Mouse (Mus musculus) G1E (cell line): ENCODE results near the gene Mvk. TPM values are rescaled to one million over a fixed set of nuclear protein-coding genes. Genes with fewer than 3 reads are reported as not detected.

Source experiments
- ATAC-seq: 2 replicates; pipeline ENCODE4 v1.8.0; 2016; ENCODE audit warnings: mild to moderate bottlenecking; ENCODE audit not compliant: insufficient number of reproducible peaks, poor library complexity, low FRiP score, severe bottlenecking; ENCODE audit errors: extremely low read depth
- DNase-seq: peaks from one replicate; pipeline ENCODE4 v3.0.0; 2012; ENCODE audit warnings: low spot score
- H3K27me3 ChIP-seq: 2 replicates; pipeline ENCODE4 v1.6.1; 2012; ENCODE audit warnings: mild to moderate bottlenecking, low read length, inconsistent platforms; ENCODE audit not compliant: insufficient read depth
- H3K36me3 ChIP-seq: replicated peaks from 2 replicates; pipeline ENCODE3; 2012; ENCODE audit warnings: mild to moderate bottlenecking, inconsistent platforms
- H3K4me1 ChIP-seq: 2 replicates; pipeline ENCODE4 v1.6.1; 2012; ENCODE audit warnings: low read depth, low read length, inconsistent platforms, mixed read lengths; ENCODE audit not compliant: insufficient read depth
- H3K4me3 ChIP-seq: 2 replicates; pipeline ENCODE4 v1.5.1; 2012; ENCODE audit warnings: low read depth, mild to moderate bottlenecking, inconsistent platforms, low read length, moderate library complexity, mixed read lengths
- H3K9me3 ChIP-seq: replicated peaks from 2 replicates; pipeline ENCODE4 v1.6.1; 2012; ENCODE audit warnings: inconsistent platforms
- CTCF ChIP-seq: IDR thresholded peaks from 2 replicates; pipeline ENCODE4 v1.5.1; 2012; ENCODE audit warnings: low read depth, low read length, inconsistent platforms, mixed read lengths
- GATA1 ChIP-seq: IDR thresholded peaks from 2 replicates; pipeline ENCODE4 v1.6.1; 2012; ENCODE audit warnings: borderline replicate concordance, low read length, inconsistent platforms, mixed read lengths
- GATA2 ChIP-seq: IDR thresholded peaks from 2 replicates; pipeline ENCODE4 v1.6.1; 2012; ENCODE audit warnings: low read depth, low read length, inconsistent platforms, borderline replicate concordance
- POLR2AphosphoS5 ChIP-seq: IDR thresholded peaks from 2 replicates; pipeline ENCODE4 v1.6.1; 2012; ENCODE audit warnings: low read depth, low read length, inconsistent platforms; ENCODE audit not compliant: insufficient replicate concordance
- TAL1 ChIP-seq: conservative IDR thresholded peaks from 2 replicates; pipeline ENCODE4 v1.6.1; 2012; ENCODE audit warnings: low read depth, low read length, inconsistent platforms, mixed read lengths
- polyA plus RNA-seq: library from polyadenylated mRNA; stranded (reverse); fragments of >175 nt; gene quantifications from 2 replicates; pipeline ENCODE4 v1.2.3, GENCODE M21; 2012
- total RNA-seq, 2 experiments: library from RNA; stranded (forward) in 1 of 2; stranded (reverse) in 1 of 2; fragments of 200-1000 nt in 1 of 2; fragments of >200 nt in 1 of 2; fragmentation: Nextera tagmentation in 1 of 2; gene quantifications; 2 replicates each; pipeline ENCODE4 v1.2.3; 2014 to 2017

Mvk gene
- total and polyA plus RNA-seq, 3 experiments: 6.4 to 32.6 (median 23.4) TPM

DNA sequence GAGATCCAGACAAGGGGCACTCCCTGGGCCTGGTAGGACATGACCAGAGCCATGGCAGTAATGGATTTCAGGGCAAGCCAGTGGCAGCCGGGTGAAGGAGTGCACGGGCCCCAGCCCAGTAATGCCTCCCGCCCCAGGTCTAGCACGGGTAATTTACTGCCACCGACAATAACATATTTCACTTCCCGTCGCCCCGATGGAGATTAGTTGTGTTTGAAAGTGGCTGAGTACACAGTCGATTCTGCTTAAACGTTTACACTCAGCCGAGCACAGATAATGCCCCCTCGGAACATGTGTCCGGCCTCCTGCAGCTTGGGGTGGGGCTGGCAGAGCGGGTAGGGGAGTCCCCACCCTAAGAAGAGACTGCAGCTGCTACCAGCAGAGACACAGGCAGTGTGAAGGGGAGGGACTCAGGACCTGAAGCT lies 38.5 kb downstream of the Mvk start:
- H3K36me3 ChIP-seq: no peaks in the 10 kb centered on the region
- ATAC-seq (no peak), DNase-seq (no peak)
- TF ChIP-seq GATA1 (no peak), CTCF (no peak), POLR2AphosphoS5 (no peak), TAL1 (no peak), GATA2 (no peak)
- no peak overlapping the region for H3K4me3 ChIP-seq
- peaks cover 24% of the 10 kb centered on the region for H3K27me3 ChIP-seq
- H3K4me1 ChIP-seq: no peaks in the 10 kb centered on the region
- H3K9me3 ChIP-seq: no peaks in the 10 kb centered on the region

DNA sequence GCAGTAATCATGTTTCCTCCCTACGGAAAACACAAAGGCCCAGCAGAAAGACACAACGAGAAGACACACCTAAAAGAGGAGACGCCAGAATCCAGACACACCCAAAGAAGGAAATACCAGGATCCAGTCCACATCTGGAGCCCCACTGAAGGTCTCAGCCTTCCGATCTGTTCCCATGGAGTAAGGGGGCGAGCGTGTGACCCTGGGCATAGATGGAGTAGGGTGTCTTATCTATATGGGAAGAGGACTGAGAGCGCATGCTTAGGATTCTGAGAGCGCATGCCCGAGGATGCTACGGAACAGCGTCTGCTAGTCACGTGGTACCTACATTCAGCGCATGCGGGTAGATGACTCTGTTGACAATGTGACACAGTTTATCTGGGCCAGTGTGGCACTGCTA lies 41.6 kb downstream of the Mvk start:
- ATAC-seq (no peak), DNase-seq (no peak)
- H3K4me1 ChIP-seq: no peaks in the 10 kb centered on the region
- no peaks in the 10 kb centered on the region for H3K36me3 ChIP-seq
- H3K27me3 ChIP-seq: peaks cover 9% of the 10 kb centered on the region
- TF ChIP-seq CTCF (no peak), GATA2 (no peak), POLR2AphosphoS5 (no peak), GATA1 (no peak), TAL1 (no peak)
- H3K4me3 ChIP-seq: no peak overlapping the region
- no peaks in the 10 kb centered on the region for H3K9me3 ChIP-seq

DNA sequence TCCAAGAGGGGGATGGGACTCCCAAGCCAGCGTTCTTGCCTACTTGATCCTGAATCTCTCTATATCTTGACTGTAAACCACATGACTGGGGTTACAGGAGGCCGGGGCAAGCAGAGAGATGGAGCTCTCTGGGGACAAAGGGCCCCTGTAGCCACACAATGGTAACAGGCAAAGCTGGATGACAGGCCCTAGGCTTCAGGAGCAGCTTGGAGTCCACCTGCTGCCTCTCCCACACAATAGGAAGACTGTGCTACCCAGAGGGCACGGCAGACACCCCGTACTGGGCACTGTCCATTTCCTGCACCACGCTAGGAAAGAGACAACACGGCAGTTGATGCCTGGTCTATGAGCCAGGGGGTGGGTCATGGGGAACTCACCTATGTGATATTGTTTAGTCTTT lies 45.5 kb downstream of the Mvk start:
- DNase-seq (no peak), ATAC-seq (no peak)
- no peak for TF ChIP-seq POLR2AphosphoS5
- no peak for TF ChIP-seq GATA1
- TF ChIP-seq TAL1: no peak
- no peak for TF ChIP-seq GATA2
- TF ChIP-seq CTCF: no peak
- H3K27me3 ChIP-seq: peaks cover 11% of the 10 kb centered on the region
- H3K4me3 ChIP-seq: no peak overlapping the region
- H3K4me1 ChIP-seq: no peaks in the 10 kb centered on the region
- H3K9me3 ChIP-seq: no peaks in the 10 kb centered on the region
- H3K36me3 ChIP-seq: no peaks in the 10 kb centered on the region

DNA sequence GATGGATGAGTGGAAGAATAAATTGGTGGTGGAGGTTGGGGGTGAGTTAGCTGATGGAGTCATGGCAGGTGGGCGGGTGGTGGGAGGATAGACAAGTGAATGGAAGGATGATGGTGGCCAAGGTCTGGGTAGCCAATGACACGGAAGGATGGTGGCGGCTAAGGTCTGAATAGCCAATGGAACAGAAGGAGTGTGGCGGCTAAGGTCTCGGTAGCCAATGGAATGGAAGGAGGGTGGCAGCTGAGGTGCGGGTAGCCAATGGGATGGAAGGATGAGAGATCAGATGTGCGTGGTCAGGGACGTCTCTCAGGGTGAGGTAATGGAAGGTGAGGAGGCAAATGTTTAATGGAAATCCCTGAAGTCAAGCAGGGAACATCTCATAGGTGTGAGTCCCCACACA lies 46.2 kb downstream of the Mvk start:
- no peak for DNase-seq
- no peaks in the 10 kb centered on the region for H3K4me1 ChIP-seq
- H3K27me3 ChIP-seq: peaks cover 6% of the 10 kb centered on the region
- H3K9me3 ChIP-seq: no peaks in the 10 kb centered on the region
- H3K36me3 ChIP-seq: no peaks in the 10 kb centered on the region
- ATAC-seq: no peak
- H3K4me3 ChIP-seq: no peak overlapping the region
- TF ChIP-seq POLR2AphosphoS5 (no peak), GATA1 (no peak), TAL1 (no peak), CTCF (no peak), GATA2 (no peak)

DNA sequence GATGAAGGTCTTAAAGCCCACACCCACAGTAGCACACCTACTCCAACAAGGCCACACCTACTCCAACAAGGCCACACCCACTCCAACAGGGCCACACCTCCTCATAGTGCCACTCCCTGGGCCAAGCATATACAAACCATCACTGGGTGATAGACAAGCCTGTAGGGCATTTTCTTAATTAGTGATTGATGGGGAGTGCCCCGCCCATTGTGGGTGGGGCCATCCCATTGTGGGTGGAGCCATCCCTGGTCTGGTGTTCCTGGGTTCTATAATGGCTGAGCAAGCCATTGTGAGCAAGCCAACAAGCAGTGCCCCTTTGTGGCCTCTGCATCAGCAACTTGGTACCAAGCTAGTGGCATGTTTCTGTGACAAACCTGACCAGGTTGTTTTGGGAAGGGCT lies 50.7 kb downstream of the Mvk start:
- Histone ChIP-seq H3K27me3 (peaks cover 10% of the 10 kb centered on the region), H3K4me3 (no peak overlapping the region), H3K4me1 (no peaks in the 10 kb centered on the region), H3K9me3 (no peaks in the 10 kb centered on the region), H3K36me3 (no peaks in the 10 kb centered on the region)
- DNase-seq (no peak), ATAC-seq (no peak)
- no peak for TF ChIP-seq POLR2AphosphoS5
- no peak for TF ChIP-seq GATA2
- TF ChIP-seq TAL1: no peak
- no peak for TF ChIP-seq CTCF
- no peak for TF ChIP-seq GATA1

DNA sequence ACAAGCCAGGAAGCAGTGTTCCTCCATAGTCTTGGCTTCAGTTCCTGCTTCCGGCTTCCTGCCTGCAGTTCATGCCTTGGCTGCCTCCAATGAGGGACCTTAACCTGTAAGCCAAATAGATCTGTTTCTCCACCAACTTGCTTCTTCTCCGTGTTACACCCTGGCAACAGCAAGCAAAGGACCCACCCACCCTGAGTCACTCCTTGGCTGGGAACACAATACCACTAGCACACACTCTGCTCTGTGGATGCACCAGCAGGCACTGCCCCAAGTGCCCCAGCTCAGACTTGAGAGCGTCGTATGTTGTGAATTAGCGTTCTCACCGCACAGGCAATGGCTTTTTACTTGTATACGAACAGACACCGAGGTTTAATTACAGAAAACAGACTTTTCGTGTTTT lies 57.2 kb downstream of the Mvk start:
- DNase-seq: no peak
- ATAC-seq: no peak
- Histone ChIP-seq H3K9me3 (no peaks in the 10 kb centered on the region), H3K36me3 (no peaks in the 10 kb centered on the region), H3K27me3 (peaks cover 39% of the 10 kb centered on the region), H3K4me1 (no peaks in the 10 kb centered on the region), H3K4me3 (no peak overlapping the region)
- no peak for TF ChIP-seq CTCF
- TF ChIP-seq POLR2AphosphoS5: no peak
- no peak for TF ChIP-seq TAL1
- no peak for TF ChIP-seq GATA1
- TF ChIP-seq GATA2: no peak

DNA sequence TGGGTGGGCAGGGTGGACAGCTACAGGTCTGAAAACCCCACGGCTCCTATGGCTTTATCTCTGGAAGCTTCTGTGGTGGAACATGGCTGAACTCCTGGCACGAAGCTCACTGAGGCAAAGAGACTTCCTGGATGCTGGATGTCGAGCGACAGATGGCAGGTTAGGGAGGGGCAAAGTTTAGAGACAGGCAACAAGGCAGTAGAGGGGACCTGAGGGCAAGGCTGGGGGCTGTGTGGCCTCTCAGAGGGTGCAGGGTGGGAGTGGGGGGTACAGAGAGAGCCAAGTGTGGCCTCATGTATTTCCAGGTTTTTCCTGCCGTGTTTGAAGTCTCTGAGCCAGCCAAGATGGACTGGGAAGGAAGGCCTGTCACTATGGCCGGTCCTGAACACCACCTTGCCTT lies 60.8 kb downstream of the Mvk start:
- no peaks in the 10 kb centered on the region for H3K9me3 ChIP-seq
- DNase-seq (no peak), ATAC-seq (no peak)
- H3K27me3 ChIP-seq: peaks cover 60% of the 10 kb centered on the region
- H3K4me1 ChIP-seq: no peaks in the 10 kb centered on the region
- H3K4me3 ChIP-seq: no peak overlapping the region
- TF ChIP-seq TAL1 (no peak), GATA1 (no peak)
- H3K36me3 ChIP-seq: no peaks in the 10 kb centered on the region
